Mouse (Mus musculus) liver, adult 2 months (tissue): Measurements from ENCODE around the gene Tnfsfm13. TPM values are rescaled to one million over a fixed set of nuclear protein-coding genes. Genes with fewer than 3 reads are reported as not detected.
A peak's percentile ranks its signal among the peaks of the same experiment; 100 is the strongest.
"Not testable (repeated sequence)": the region's sequence is repeated elsewhere in the genome, so short reads cannot be mapped to it uniquely, and the experiment has no call there.

ENCODE experiments used
- DNase-seq: peaks from one replicate; pipeline ENCODE4 v3.0.0-alpha.2; 2011; ENCODE audit warnings: low read depth, low spot score; ENCODE audit errors: extremely low read depth
- H3K27ac ChIP-seq: fragments of 200-500 bp; replicated peaks from 2 replicates; pipeline ENCODE4 v1.5.1; 2012; ENCODE audit warnings: low read depth, mild to moderate bottlenecking, control low read depth, inconsistent platforms, low read length; ENCODE audit not compliant: insufficient read depth
- H3K27me3 ChIP-seq: fragments of 200-500 bp; 2 replicates; pipeline ENCODE4 v1.6.1; 2012; ENCODE audit warnings: mild to moderate bottlenecking, moderate library complexity, low read length, inconsistent platforms; ENCODE audit not compliant: control insufficient read depth, insufficient read depth
- H3K36me3 ChIP-seq: fragments of 200-500 bp; 2 replicates; pipeline ENCODE4 v1.6.1; 2012; ENCODE audit warnings: low read length, inconsistent platforms; ENCODE audit not compliant: control insufficient read depth, insufficient read depth
- H3K4me1 ChIP-seq: fragments of 200-500 bp; 2 replicates; pipeline ENCODE4 v1.6.1; 2011; ENCODE audit warnings: low read length; ENCODE audit not compliant: control insufficient read depth, insufficient read depth
- H3K4me3 ChIP-seq: fragments of 200-500 bp; 2 replicates; pipeline ENCODE4 v1.5.1; 2011; ENCODE audit warnings: low read depth, mild to moderate bottlenecking, control low read depth, low read length, moderate library complexity; ENCODE audit not compliant: insufficient read depth
- H3K79me2 ChIP-seq: fragments of 200-500 bp; 2 replicates; pipeline ENCODE4 v1.6.1; 2012; ENCODE audit warnings: inconsistent platforms, mild to moderate bottlenecking, low read length, moderate library complexity; ENCODE audit not compliant: control insufficient read depth, insufficient read depth
- H3K9ac ChIP-seq: fragments of 200-500 bp; 2 replicates; pipeline ENCODE4 v1.6.1; 2012; ENCODE audit warnings: low read depth, mild to moderate bottlenecking, control low read depth, inconsistent platforms, low read length
- CTCF ChIP-seq: fragments of 200-500 bp; IDR thresholded peaks from 2 replicates; pipeline ENCODE4 v1.5.1; 2011; ENCODE audit warnings: low read depth, low read length, control low read depth
- POLR2A ChIP-seq: fragments of 200-500 bp; IDR thresholded peaks from 2 replicates; pipeline ENCODE4 v1.6.1; 2011; ENCODE audit warnings: low read length, control low read depth; ENCODE audit not compliant: insufficient read depth; ENCODE audit errors: extremely low read depth
- WGBS: fragments of 180-500 bp; shearing (Covaris S2); methylation state at CpG from one replicate; pipeline ENCODE4 v1.1.7; 2018; 5-methylcytosine and 5-hydroxymethylcytosine counted together
- polyA plus RNA-seq: library from polyadenylated mRNA; depleted of rRNA; stranded (reverse); fragments of >200 nt; gene quantifications from 2 replicates; pipeline ENCODE4 v1.2.3, GENCODE M21; 2012; rRNA removed
- total RNA-seq: library from RNA; depleted of rRNA; stranded (reverse); fragments of >200 nt; gene quantifications from 2 replicates; pipeline ENCODE4 v1.2.3, GENCODE M21; 2014; rRNA removed

The Tnfsfm13 gene
- total RNA-seq = 2.5 and 3.4 TPM in 2 replicates
- polyA plus RNA-seq = 2.6 and 3.6 TPM in 2 replicates

- peak; percentile 30 for DNase-seq
- Histone ChIP-seq H3K27ac (peak within 1 kb of the TSS; percentile 47), H3K79me2 (no peaks in the 10 kb centered on the region), H3K36me3 (no peaks in the 10 kb centered on the region), H3K9ac (peak within 1 kb of the TSS; percentile 85), H3K27me3 (no peaks in the 10 kb centered on the region), H3K4me3 (peak within 1 kb of the TSS; percentile 66), H3K4me1 (peaks cover 7% of the 10 kb centered on the region; the same call in 1 of the 2 replicates)
- WGBS = 4% methylated on average over 41 of the region's 41 CpGs
- TF ChIP-seq CTCF (peak; percentile 37; the same call in 1 of the 2 replicates), POLR2A (peak; percentile 57; the same call in 1 of the 2 replicates)
These were observed at the start of gene Tnfsfm13, which contains the start of gene Tnfsf12 for GRCm38 (mm10) chr11:69695361-69696181. TSS of gene Tnfsfm13 (minus strand) at chr11:69696098. TSS of gene Tnfsf12 (minus strand) at chr11:69695849.

GRCm38 (mm10) chr11:69731408-69731807 lies 35.5 kb upstream of the Tnfsfm13 start:
- DNase-seq, H3K9ac ChIP-seq, H3K27ac ChIP-seq, H3K4me3 ChIP-seq, H3K79me2 ChIP-seq, H3K4me1 ChIP-seq, H3K27me3 ChIP-seq: not testable (repeated sequence)
- TF ChIP-seq CTCF = 0 out of 2 replicates have a peak, but pooled peaks have one; percentile 9
- WGBS = 84% methylated on average over 2 of the region's 3 CpGs
- peaks cover 24% of the 10 kb centered on the region for H3K36me3 ChIP-seq

- H3K27me3 ChIP-seq = no peaks in the 10 kb centered on the region
- WGBS = 51% methylated on average over 3 of the region's 3 CpGs
- H3K36me3 ChIP-seq = peaks cover 3% of the 10 kb centered on the region; the same call in 1 of the 2 replicates
- DNase-seq = peak; percentile 73
- H3K27ac ChIP-seq = no peak overlapping the region
- no peak overlapping the region for H3K9ac ChIP-seq
- no peak overlapping the region for H3K4me3 ChIP-seq
- H3K4me1 ChIP-seq = no peaks in the 10 kb centered on the region
- no peak for TF ChIP-seq POLR2A
- TF ChIP-seq CTCF = peak; percentile 68
- no peaks in the 10 kb centered on the region for H3K79me2 ChIP-seq
These were observed 33.2 kb upstream of the Tnfsfm13 start for GRCm38 (mm10) chr11:69729063-69729462.

- WGBS = 54% methylated on average over 5 of the region's 5 CpGs
- Histone ChIP-seq H3K79me2 (no peaks in the 10 kb centered on the region), H3K9ac (no peak overlapping the region), H3K27ac (no peak overlapping the region), H3K4me3 (no peak overlapping the region), H3K27me3 (no peaks in the 10 kb centered on the region), H3K36me3 (no peaks in the 10 kb centered on the region), H3K4me1 (no peaks in the 10 kb centered on the region)
- TF ChIP-seq POLR2A (no peak), CTCF (no peak)
- no peak for DNase-seq
These were observed 30.1 kb upstream of the Tnfsfm13 start for GRCm38 (mm10) chr11:69725951-69726350.

GRCm38 (mm10) chr11:69723074-69723473 lies 27.2 kb upstream of the Tnfsfm13 start:
- Histone ChIP-seq H3K4me1 (no peaks in the 10 kb centered on the region), H3K27ac (no peak overlapping the region), H3K4me3 (no peak overlapping the region), H3K9ac (no peak overlapping the region), H3K79me2 (no peaks in the 10 kb centered on the region), H3K36me3 (no peaks in the 10 kb centered on the region), H3K27me3 (no peaks in the 10 kb centered on the region)
- WGBS = 63% methylated on average over 2 of the region's 2 CpGs
- no peak for DNase-seq
- TF ChIP-seq POLR2A (no peak), CTCF (no peak)

GRCm38 (mm10) chr11:69720852-69721251 lies 25.0 kb upstream of the Tnfsfm13 start:
- H3K79me2 ChIP-seq = no peaks in the 10 kb centered on the region
- DNase-seq = no peak

More at GRCm38 (mm10) chr11:69720852-69721251, 25.0 kb upstream of the Tnfsfm13 start:
- Histone ChIP-seq H3K27ac (no peak overlapping the region), H3K27me3 (no peaks in the 10 kb centered on the region), H3K9ac (no peak overlapping the region), H3K4me3 (no peak overlapping the region), H3K36me3 (no peaks in the 10 kb centered on the region), H3K4me1 (no peaks in the 10 kb centered on the region)
- 74% methylated on average over 6 of the region's 6 CpGs for WGBS
- TF ChIP-seq CTCF (no peak), POLR2A (no peak)
